Mouse (Mus musculus): ENCODE measurements around the gene Gimap3. TPM values are rescaled to one million over a fixed set of nuclear protein-coding genes. Genes with fewer than 3 reads are reported as not detected.
A peak's percentile ranks its signal among the peaks of the same experiment; 100 is the strongest.

The Gimap3 gene
- polyA plus RNA-seq, 1 experiment from 2014 or later: not detected

DNA sequence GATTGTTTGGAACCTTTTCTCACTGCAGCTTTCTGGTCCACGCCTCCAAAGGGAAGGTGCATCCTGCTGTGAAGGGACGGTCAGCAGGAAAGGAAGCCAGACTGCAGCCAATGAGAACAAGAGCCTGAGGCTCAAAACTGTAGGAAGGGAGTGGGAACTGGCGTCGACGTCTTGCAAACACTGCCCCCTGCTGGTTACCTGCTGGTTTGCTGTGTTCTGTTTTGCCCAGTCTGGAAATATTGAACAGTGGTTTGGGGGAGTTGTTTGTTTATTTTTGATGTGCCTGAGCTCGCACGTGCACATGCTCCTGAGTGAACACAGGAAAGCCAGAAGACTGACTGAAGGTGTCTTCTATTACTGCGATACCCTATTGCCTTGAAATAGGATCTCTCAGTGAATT is 1.4 kb upstream of the Gimap3 start:
- WGBS: 12% methylated on average over 8 of the region's 8 CpGs
- H3K4me2 ChIP-seq (replicated peaks): no peak overlapping the region
- H3K4me1 ChIP-seq: no peaks in the 10 kb centered on the region
- no peak overlapping the region for H3K4me3 ChIP-seq
- H3K36me3 ChIP-seq: no peaks in the 10 kb centered on the region
- H3K9ac ChIP-seq: no peak overlapping the region
- no peak overlapping the region for H3K27ac ChIP-seq
- H3K9me3 ChIP-seq: no peaks in the 10 kb centered on the region
- no peaks in the 10 kb centered on the region for H3K27me3 ChIP-seq (replicated peaks)
- ATAC-seq (ENCODE audit: low FRiP score, low read depth): 0 out of 2 replicates have a peak, but pooled peaks have one; percentile 44

DNA sequence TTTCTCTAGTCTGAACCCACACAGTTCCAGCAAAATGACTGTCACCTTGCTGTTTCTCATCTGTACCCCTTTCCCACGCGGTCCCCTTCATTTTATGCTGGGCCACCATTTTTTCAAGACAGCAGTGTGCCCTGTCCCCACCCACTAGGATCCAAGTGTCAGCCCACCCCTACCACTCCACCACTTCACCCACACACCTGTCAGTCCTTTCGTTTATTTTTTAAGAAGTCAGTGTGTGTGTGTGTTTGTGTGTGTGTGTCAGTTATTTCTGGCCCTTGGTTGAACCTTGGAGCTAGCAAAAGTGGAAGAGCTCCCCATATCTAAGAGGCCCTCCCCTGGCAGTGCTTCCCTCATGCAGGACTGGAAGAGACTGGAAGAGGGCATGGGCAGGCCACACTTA is 1.7 kb downstream of the Gimap3 start:
- no peak for ATAC-seq (ENCODE audit: low FRiP score, low read depth)
- WGBS: 93% methylated on average over 3 of the region's 3 CpGs
- no peak overlapping the region for H3K4me3 ChIP-seq

DNA sequence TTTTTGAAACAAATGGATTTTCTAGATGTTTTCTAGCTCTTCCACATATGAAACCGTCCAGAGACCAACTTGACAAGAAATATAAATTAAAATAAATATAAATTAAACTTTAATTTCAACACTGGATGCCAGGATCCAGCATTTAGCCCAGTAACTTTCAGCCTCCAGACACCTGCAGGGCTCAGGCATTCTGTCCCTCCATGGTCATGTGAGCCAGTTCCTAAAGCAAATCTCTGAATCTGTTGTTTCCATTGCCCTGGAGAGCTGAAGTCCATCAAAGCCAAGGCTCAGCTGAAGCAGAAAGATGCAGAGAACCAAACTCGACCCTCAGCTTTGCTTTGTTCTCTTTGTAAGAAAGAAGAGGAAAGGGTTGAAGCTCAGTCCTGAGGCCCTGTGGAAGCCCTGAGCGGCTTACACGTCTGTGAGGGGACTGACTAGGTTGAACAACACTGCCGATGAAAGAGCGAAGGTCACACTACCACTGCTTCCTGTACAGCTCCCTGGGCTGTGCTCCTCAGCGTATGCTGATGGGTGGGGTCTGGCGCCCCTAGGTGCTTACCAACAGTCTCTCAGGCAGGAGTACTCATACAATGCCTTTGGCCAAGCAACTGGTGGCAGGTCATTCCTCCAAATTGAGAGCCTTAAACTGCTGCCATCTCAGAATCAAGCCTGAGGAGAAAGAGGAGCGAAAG is 2.3 kb downstream of the Gimap3 start:
- H3K9ac ChIP-seq: no peak overlapping the region
- 0 out of 2 replicates have a peak, but pooled peaks cover 3% of the 10 kb centered on the region for H3K9me3 ChIP-seq
- H3K27ac ChIP-seq: no peak overlapping the region
- 77% methylated on average over 9 of the region's 9 CpGs for WGBS
- H3K27me3 ChIP-seq (replicated peaks): no peaks in the 10 kb centered on the region
- H3K4me3 ChIP-seq: no peak overlapping the region
- no peaks in the 10 kb centered on the region for H3K36me3 ChIP-seq
- no peak overlapping the region for H3K4me2 ChIP-seq (replicated peaks)
- H3K4me1 ChIP-seq: no peaks in the 10 kb centered on the region
- no peak for ATAC-seq (ENCODE audit: low FRiP score, low read depth)

More for the DNA sequence above, 1.7 kb downstream of the Gimap3 start:
- Histone ChIP-seq H3K27me3 (replicated peaks) (no peaks in the 10 kb centered on the region), H3K9me3 (0 out of 2 replicates have a peak, but pooled peaks cover 3% of the 10 kb centered on the region), H3K27ac (no peak overlapping the region), H3K9ac (no peak overlapping the region), H3K36me3 (no peaks in the 10 kb centered on the region), H3K4me2 (replicated peaks) (no peak overlapping the region), H3K4me1 (no peaks in the 10 kb centered on the region)

DNA sequence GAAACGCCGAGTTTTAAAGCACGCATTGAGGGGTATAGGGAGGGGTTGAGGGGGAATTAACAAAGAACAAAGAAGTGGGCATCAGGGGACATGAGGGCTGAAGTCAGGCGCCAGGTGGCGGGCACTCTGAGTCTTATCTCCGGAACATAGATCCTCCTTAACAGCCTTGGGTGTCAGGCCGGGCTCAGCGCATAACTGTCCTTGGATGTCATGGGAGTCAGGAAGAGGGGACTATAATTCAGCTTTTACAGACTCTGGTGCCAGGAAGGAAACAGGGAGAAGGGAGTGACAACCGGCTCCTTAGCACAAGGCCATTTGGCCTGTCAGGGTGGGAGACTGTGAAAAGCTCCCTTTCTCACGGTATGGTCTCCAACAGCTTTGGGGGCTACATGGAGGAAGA is 6.2 kb downstream of the Gimap3 start:
- 0 out of 2 replicates have a peak, but pooled peaks cover 3% of the 10 kb centered on the region for H3K9me3 ChIP-seq
- no peak overlapping the region for H3K27ac ChIP-seq
- WGBS: 93% methylated on average over 10 of the region's 10 CpGs
- H3K9ac ChIP-seq: no peak overlapping the region
- H3K27me3 ChIP-seq (replicated peaks): no peaks in the 10 kb centered on the region
- H3K36me3 ChIP-seq: no peaks in the 10 kb centered on the region
- no peak for ATAC-seq (ENCODE audit: low FRiP score, low read depth)
- no peak overlapping the region for H3K4me2 ChIP-seq (replicated peaks)
- H3K4me1 ChIP-seq: no peaks in the 10 kb centered on the region
- no peak overlapping the region for H3K4me3 ChIP-seq

DNA sequence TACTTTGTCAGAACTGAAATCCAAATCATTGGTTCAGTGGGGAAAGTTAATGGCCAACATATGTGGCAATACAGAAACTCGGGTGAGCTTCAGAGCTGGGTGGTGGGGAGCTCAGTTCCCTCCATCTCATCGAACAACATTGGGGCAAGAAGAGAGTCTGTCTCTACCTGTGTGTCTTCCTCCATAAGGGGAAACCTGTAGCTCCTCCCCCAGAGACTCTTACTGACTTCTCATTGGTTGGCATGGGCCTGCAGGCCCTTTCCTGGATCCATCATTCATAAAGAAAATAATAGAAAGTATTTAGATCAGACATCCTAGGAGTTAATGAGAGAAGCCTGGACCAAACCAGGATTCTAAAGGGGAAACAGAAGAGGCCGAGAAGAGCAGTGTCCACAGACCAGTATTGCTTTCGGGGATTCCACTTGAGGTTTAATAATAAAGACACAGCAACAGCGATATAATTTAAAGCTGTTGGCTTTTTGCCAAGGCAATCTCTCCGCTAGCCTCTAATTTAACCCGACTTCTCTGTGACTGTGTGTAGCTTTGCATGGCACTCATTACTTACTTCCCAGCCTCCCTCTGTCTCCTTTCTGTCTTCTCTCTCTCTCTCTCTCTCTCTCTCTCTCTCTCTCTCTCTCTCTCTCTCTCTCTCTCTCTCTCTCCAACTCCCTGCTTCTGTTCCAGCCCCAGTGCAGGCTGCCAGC is 6.9 kb downstream of the Gimap3 start:
- Histone ChIP-seq H3K27ac (no peak overlapping the region), H3K4me1 (no peaks in the 10 kb centered on the region), H3K27me3 (replicated peaks) (no peaks in the 10 kb centered on the region), H3K4me3 (no peak overlapping the region), H3K9ac (no peak overlapping the region), H3K9me3 (0 out of 2 replicates have a peak, but pooled peaks cover 3% of the 10 kb centered on the region), H3K4me2 (replicated peaks) (no peak overlapping the region), H3K36me3 (no peaks in the 10 kb centered on the region)
- 77% methylated on average over 7 of the region's 7 CpGs for WGBS
- ATAC-seq (ENCODE audit: low FRiP score, low read depth): no peak

DNA sequence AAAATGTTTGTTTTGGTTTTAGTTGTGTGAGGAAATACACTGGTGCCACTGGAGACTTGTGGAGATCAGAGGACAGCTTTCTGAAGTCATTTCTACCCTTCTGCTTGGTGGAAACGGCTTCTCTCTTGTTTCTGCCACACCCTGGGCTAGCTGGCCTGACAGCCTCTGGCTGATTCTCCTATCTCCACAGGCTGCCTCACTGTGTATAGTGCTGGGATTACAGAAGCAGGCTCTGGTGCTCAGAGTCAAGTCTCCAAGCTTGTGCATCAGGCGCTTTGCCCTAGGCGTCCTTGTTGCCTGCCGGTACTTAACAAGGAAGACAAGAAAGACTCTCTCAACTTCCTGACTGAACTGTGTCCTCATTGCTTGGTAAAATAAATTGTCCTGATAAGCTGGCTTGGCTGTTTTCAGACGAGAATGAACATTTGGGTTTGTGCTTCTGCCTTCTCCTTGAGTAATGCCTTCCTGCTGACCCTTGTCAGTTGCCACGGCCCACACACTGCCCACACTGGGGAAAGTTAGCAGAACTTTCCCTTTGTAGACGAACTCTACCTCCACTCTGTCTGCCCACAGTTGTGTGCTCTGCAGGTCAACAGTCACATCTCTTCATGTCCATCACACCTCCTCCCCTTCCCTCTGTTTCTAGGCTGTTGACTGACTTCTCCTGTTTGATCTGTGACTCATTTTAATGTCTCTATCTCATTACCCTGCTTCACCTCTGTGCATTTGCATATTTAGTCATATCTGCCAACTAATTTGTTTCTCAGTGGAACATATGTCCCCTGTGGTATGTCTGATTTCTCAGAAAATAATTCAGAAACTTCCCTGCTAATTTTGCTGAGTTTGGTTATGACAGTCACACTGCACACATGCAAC is 23.3 kb downstream of the Gimap3 start:
- H3K27me3 ChIP-seq (replicated peaks): peaks cover 14% of the 10 kb centered on the region
- H3K9ac ChIP-seq: no peak overlapping the region
- H3K4me2 ChIP-seq (replicated peaks): no peak overlapping the region
- WGBS: 77% methylated on average over 7 of the region's 7 CpGs
- peaks cover 7% of the 10 kb centered on the region for H3K4me1 ChIP-seq
- ATAC-seq (ENCODE audit: low FRiP score, low read depth): no peak
- no peaks in the 10 kb centered on the region for H3K9me3 ChIP-seq
- H3K36me3 ChIP-seq: no peaks in the 10 kb centered on the region
- no peak overlapping the region for H3K27ac ChIP-seq
- no peak overlapping the region for H3K4me3 ChIP-seq

DNA sequence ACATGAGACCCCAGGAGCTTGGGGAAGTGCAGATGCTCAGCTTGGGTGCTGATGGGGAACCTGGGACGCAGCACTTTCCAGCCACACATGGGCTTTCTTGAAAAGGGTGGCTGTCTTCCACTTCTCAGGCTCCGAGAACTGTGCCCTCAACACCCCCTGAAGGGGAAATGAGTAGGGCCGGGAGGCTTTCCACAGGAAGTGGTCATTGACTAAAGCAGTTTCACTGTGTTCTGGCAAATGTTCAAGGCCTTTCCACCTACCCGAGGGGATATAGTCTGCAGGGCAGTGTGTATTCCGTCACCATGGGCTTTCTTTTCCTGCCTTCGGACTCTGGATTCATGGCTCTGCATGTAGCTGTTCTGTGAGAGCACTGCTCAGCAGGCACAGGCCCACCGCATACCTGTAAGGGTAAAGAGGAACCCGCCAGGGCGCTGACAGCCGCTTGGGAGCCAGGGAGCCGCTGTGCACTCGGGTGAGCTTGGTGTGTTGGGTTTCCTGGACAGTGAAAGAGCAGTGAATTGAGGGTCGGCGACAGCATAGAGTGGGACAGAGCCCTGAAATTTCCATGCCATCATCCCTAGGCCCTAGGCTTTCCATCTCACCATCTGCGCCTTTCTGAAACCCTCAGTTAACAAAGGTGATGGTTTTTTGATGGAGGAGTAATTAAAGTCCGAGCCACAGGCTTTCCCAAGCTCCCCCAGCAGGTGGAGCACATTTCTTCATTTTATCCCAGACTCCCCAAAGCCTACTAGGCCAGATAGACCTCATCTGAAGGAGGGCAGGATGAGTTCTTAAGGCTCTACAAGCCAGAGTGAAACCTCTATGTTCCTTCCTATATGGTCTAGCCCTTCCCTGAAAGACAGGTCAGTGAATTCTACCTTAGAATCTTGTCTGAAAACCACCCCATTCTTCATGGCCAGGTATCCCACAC is 24.4 kb downstream of the Gimap3 start, which contains the start of gene Gimap5:
Gene Gimap5, plus strand, starts transcription at position 239 of the 931 bp plus-strand sequence.
- Histone ChIP-seq H3K27me3 (replicated peaks) (peaks cover 25% of the 10 kb centered on the region), H3K4me1 (peaks cover 14% of the 10 kb centered on the region), H3K9ac (no peak within 1 kb of the TSS), H3K4me3 (no peak within 1 kb of the TSS), H3K27ac (no peak within 1 kb of the TSS), H3K36me3 (no peaks in the 10 kb centered on the region), H3K4me2 (replicated peaks) (no peak within 1 kb of the TSS; the same call in 1 of the 2 replicates), H3K9me3 (no peaks in the 10 kb centered on the region)
- WGBS: 53% methylated on average over 16 of the region's 16 CpGs
- no peak for ATAC-seq (ENCODE audit: low FRiP score, low read depth)

DNA sequence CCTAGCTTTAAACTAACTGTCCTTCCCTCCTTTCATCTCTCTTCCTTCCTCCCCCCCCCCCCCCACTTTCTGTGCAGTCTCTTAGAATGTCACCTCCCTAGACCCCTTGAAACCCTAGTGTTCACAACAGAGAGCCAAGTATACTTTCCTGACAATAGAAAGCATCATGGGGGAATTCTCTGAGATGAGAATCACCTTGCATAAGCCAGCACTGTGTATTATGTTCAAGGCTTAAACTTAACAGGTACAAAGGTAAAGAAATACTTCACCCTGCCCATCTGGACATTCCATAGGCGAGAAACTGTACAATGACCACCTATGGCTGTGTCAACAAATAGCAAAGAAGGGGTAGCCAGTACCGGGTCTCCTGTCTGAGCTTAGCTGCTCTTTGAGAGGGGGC is 25.2 kb downstream of the Gimap3 start:
- 69% methylated on average over 2 of the region's 2 CpGs for WGBS
- peaks cover 14% of the 10 kb centered on the region for H3K4me1 ChIP-seq
- H3K27me3 ChIP-seq (replicated peaks): peaks cover 27% of the 10 kb centered on the region
- H3K36me3 ChIP-seq: no peaks in the 10 kb centered on the region
- no peak for ATAC-seq (ENCODE audit: low FRiP score, low read depth)
- H3K9me3 ChIP-seq: no peaks in the 10 kb centered on the region
- H3K4me3 ChIP-seq: no peak overlapping the region
- no peak overlapping the region for H3K9ac ChIP-seq
- no peak overlapping the region for H3K27ac ChIP-seq
- no peak overlapping the region for H3K4me2 ChIP-seq (replicated peaks)

DNA sequence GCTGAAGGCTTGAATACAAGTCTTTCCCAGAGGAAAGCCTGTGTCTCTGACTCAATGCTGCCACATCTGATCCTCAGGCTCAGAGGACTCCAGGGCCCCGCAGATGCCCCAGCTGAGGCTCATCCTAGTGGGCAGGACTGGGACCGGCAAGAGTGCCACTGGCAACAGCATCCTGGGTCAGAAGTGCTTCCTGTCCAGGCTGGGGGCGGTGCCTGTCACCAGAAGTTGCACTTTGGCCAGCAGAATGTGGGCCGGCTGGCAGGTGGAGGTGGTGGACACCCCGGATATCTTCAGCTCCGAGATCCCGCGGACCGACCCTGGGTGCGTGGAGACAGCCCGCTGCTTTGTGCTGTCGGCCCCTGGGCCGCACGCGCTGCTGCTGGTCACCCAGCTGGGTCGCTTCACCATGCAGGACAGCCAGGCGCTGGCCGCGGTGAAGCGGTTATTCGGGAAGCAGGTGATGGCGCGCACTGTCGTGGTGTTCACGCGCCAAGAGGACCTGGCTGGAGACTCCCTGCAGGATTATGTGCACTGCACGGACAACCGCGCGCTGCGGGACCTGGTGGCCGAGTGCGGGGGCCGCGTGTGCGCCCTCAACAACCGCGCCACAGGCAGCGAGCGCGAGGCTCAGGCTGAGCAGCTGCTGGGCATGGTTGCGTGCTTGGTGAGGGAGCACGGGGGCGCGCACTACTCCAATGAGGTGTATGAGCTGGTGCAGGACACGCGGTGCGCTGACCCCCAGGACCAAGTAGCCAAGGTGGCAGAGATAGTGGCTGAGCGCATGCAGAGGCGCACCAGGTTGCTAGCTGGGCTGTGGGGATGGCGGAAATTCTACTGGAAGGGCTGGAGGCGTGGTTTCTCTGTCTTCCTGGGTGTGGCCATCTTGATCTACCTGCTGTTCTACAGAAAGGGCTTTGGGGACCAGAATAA is 28.0 kb downstream of the Gimap3 start:
- Histone ChIP-seq H3K4me3 (peak overlapping the region; percentile 37), H3K27ac (no peak overlapping the region), H3K4me1 (peaks cover 14% of the 10 kb centered on the region), H3K27me3 (replicated peaks) (peaks cover 30% of the 10 kb centered on the region), H3K9me3 (no peaks in the 10 kb centered on the region), H3K4me2 (replicated peaks) (peak overlapping the region; percentile 80), H3K36me3 (no peaks in the 10 kb centered on the region), H3K9ac (peak overlapping the region; percentile 49)
- 2% methylated on average over 52 of the region's 52 CpGs for WGBS
- ATAC-seq (ENCODE audit: low FRiP score, low read depth): peak; percentile 33; the same call in 1 of the 2 replicates

DNA sequence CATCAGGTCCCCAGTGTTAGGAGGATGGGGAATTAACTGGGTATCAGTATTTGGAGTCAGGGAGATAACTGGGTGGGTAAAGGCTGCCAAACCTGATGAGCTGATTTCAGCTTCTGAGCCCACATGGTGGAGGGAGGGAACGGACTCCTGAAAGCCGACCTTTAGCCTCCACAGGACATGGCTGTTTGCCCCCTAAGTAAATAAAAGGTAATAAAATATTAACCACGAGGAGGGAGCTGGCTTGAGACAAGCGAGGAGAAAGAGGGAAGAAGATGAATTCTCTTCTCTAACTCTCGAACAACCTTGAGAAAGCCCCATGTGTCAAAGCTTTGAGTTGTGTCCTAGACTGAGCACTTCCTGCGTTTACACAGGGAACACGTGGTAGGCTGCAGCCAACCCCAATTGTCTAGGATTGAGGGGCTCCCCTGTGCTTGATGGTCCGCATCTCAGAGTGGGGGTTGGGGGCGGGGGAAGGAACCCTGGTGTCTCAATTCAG is 28.9 kb downstream of the Gimap3 start:
- WGBS: 21% methylated on average over 9 of the region's 9 CpGs
- peaks cover 30% of the 10 kb centered on the region for H3K27me3 ChIP-seq (replicated peaks)
- 0 out of 2 replicates have a peak, but pooled peaks have one; percentile 25 for ATAC-seq (ENCODE audit: low FRiP score, low read depth)

More for the DNA sequence above, 28.9 kb downstream of the Gimap3 start:
- H3K4me3 ChIP-seq: no peak overlapping the region
- no peaks in the 10 kb centered on the region for H3K9me3 ChIP-seq
- no peaks in the 10 kb centered on the region for H3K36me3 ChIP-seq
- peaks cover 14% of the 10 kb centered on the region for H3K4me1 ChIP-seq
- H3K27ac ChIP-seq: no peak overlapping the region
- peak overlapping the region; percentile 80; the same call in 1 of the 2 replicates for H3K4me2 ChIP-seq (replicated peaks)
- H3K9ac ChIP-seq: no peak overlapping the region

All from neural tube, embryonic 12.5 days (tissue).